Mouse (Mus musculus) embryonic facial prominence, embryonic 11.5 days (tissue): ENCODE data around the gene Hectd4. TPM values are rescaled to one million over a fixed set of nuclear protein-coding genes. Genes with fewer than 3 reads are reported as not detected.
"Not testable (repeated sequence)": the region's sequence is repeated elsewhere in the genome, so short reads cannot be mapped to it uniquely, and the experiment has no call there.

Experiments
- ATAC-seq: fragments of 200-750 bp; cut with Nextera tagmentation; replicated peaks from 2 replicates; pipeline ENCODE4 v1.8.0; 2017; ENCODE audit warnings: low read depth; ENCODE audit not compliant: insufficient number of reproducible peaks, low FRiP score, low TSS enrichment
- DNase-seq: peaks from one replicate; pipeline ENCODE4 v3.0.0-alpha.2; 2015; ENCODE audit warnings: low spot score
- H3K27ac ChIP-seq: fragments of 300-500 bp; sonication (generic); replicated peaks from 2 replicates; pipeline ENCODE4 v1.5.1; 2014; ENCODE audit warnings: mild to moderate bottlenecking, low read depth, low read length, control low read depth
- H3K27me3 ChIP-seq: fragments of 300-500 bp; sonication (generic); 2 replicates; pipeline ENCODE4 v1.6.1; 2014; ENCODE audit warnings: mild to moderate bottlenecking, low read length, moderate library complexity, mixed read lengths; ENCODE audit not compliant: control insufficient read depth, insufficient read depth
- H3K36me3 ChIP-seq: fragments of 300-500 bp; sonication (generic); replicated peaks from 2 replicates; pipeline ENCODE4 v1.6.1; 2014; ENCODE audit warnings: low read depth, mild to moderate bottlenecking, low read length, moderate library complexity, mixed read lengths; ENCODE audit not compliant: control insufficient read depth, insufficient read depth
- H3K4me1 ChIP-seq: fragments of 300-500 bp; sonication (generic); 2 replicates; pipeline ENCODE4 v1.6.1; 2014; ENCODE audit warnings: low read length, mixed read lengths; ENCODE audit not compliant: control insufficient read depth, insufficient read depth
- H3K4me2 ChIP-seq: fragments of 300-500 bp; sonication (generic); 2 replicates; pipeline ENCODE4 v1.6.1; 2014; ENCODE audit warnings: low read depth, mild to moderate bottlenecking, control low read depth, low read length, moderate library complexity
- H3K4me3 ChIP-seq: fragments of 300-500 bp; sonication (generic); 2 replicates; pipeline ENCODE4 v1.5.1; 2014; ENCODE audit warnings: low read depth, low read length, control low read depth
- H3K9ac ChIP-seq: fragments of 300-500 bp; sonication (generic); replicated peaks from 2 replicates; pipeline ENCODE4 v1.6.1; 2014; ENCODE audit warnings: mild to moderate bottlenecking, control low read depth, low read length
- H3K9me3 ChIP-seq: fragments of 300-500 bp; sonication (generic); replicated peaks from 2 replicates; pipeline ENCODE4 v1.6.1; 2016; ENCODE audit warnings: mild to moderate bottlenecking, low read length, inconsistent platforms, mixed read lengths; ENCODE audit not compliant: control insufficient read depth
- WGBS: fragments of 180-500 bp; shearing (Covaris S2); extraction: QIAGEN DNeasy Blood & Tissue Kit; methylation state at CpG from one replicate; pipeline ENCODE4 v1.1.7; 2014; 5-methylcytosine and 5-hydroxymethylcytosine counted together
- polyA plus RNA-seq: library from polyadenylated mRNA; unstranded; fragments of >200 nt; fragmentation: Nextera tagmentation; extraction: Ambion mirVana; gene quantifications from 2 replicates; pipeline ENCODE4 v1.2.1, GENCODE M21; 2014

Gene Hectd4
- polyA plus RNA-seq, 1 experiment from 2014 or later: 5.7 TPM

DNA sequence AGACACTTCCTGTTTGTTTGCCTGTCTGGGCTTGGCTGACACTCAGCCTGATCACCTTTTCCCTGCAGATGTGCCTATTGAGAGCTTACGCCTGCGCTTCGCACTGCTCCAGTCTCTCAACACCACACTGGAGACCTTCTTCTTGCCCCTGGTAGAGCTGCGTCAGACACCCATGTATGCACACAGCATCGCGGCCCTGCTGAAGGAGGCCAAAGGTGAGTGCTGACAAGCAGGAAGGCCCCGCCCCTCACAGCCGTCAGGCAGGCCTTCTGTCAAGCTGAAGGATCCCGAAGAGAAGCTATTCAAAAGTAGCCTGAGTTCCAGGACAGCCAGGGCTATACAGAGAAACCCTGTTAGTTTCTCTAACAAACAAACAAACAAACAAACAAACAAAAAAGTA lies 139.2 kb downstream of the Hectd4 start:
- no peak for ATAC-seq
- WGBS: 67% methylated on average over 9 of the region's 9 CpGs
- Histone ChIP-seq H3K9ac (no peak overlapping the region), H3K4me1 (no peaks in the 10 kb centered on the region), H3K4me2 (no peak overlapping the region), H3K4me3 (no peak overlapping the region), H3K9me3 (no peaks in the 10 kb centered on the region), H3K27me3 (no peaks in the 10 kb centered on the region), H3K27ac (no peak overlapping the region), H3K36me3 (peaks cover 11% of the 10 kb centered on the region)
- DNase-seq: no peak

DNA sequence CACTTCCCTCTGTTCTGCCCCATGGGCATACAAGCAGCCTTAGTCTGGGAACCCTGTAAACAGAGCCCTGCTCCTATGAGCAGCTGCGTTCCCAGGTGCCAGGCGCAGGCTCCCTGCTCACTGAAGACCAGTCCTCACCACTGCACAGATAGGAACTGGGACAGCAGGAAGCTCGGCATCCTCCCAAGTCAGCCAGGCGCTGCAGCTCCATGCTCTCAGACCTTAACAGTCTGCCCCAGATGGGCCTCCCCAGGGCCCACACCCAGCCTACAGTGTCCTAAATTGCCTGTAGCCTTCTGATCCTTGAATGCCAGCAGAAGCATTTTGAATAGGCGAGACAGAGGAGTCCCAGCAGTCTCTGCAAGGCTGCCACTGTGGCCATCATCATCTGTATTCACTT lies 141.7 kb downstream of the Hectd4 start:
- Histone ChIP-seq H3K9me3 (no peaks in the 10 kb centered on the region), H3K4me3 (no peak overlapping the region), H3K9ac (no peak overlapping the region), H3K4me1 (no peaks in the 10 kb centered on the region), H3K36me3 (peaks cover 10% of the 10 kb centered on the region), H3K27ac (no peak overlapping the region), H3K27me3 (no peaks in the 10 kb centered on the region), H3K4me2 (no peak overlapping the region)
- ATAC-seq: no peak
- no peak for DNase-seq
- 86% methylated on average over 5 of the region's 5 CpGs for WGBS

DNA sequence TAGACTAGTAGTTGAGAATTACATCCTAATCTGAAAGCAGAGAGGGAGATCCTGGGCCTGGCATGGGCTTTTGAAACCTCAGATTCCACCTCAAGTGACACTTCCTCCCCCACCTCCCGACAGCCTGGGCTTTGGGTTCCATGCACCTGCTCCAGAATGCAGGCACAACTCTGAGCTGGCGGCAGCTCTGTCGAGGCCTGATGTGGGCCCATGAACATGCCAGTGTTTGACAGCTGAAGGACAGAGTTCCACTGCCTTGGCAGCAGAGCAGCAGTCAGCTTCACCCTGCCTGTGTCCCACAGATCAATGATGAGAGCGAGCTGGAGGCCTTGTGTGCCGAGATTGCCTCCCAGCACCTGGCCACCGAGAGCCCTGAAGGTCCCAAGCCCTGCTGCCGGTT lies 143.4 kb downstream of the Hectd4 start:
- no peak for ATAC-seq
- Histone ChIP-seq H3K4me2 (no peak overlapping the region), H3K9ac (no peak overlapping the region), H3K4me3 (no peak overlapping the region), H3K27me3 (no peaks in the 10 kb centered on the region), H3K4me1 (no peaks in the 10 kb centered on the region), H3K9me3 (no peaks in the 10 kb centered on the region), H3K36me3 (peaks cover 10% of the 10 kb centered on the region), H3K27ac (no peak overlapping the region)
- no peak for DNase-seq
- WGBS: 84% methylated on average over 7 of the region's 7 CpGs

DNA sequence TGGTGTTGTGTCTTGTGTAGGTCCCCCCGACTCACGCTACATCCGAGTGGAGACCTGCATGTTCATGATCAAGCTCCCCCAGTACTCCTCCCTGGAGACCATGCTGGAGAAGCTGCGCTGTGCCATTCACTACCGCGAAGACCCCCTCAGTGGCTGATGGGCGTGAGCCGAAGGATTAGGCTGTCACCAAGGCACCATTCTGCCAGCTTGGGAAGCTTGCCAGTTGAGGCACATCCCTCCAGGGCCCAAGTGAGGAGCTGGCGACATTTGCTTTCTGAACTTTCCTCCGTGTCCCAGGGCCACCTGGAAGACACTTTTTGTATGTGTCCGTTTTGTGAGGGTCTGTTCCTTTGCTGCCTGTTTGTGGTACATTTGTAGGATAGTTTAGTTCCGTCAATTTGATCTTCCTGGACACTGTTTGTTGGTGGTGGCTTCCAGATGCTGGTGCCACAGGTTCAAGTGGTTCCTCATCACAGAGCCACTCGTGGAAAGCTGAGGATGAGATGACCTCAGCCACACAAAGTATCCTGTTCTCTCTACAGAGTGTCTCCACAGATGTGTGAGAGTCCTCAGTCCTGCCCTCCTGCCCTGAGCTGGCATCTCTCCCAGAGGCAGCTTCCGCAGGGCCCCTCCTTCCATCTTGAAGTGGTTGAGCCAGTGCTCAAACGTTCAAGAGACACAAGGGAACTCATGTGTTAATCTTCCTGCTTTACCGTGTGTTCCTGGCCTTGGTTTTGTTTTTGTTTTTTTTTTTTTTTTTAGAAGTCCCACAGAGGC lies 146.6 kb downstream of the Hectd4 start:
- no peaks in the 10 kb centered on the region for H3K9me3 ChIP-seq
- no peak overlapping the region for H3K27ac ChIP-seq
- H3K9ac ChIP-seq: no peak overlapping the region
- no peak for ATAC-seq
- H3K4me1 ChIP-seq: no peaks in the 10 kb centered on the region
- no peak overlapping the region for H3K4me2 ChIP-seq
- no peak for DNase-seq
- no peak overlapping the region for H3K4me3 ChIP-seq
- H3K27me3 ChIP-seq: no peaks in the 10 kb centered on the region
- WGBS: 80% methylated on average over 16 of the region's 16 CpGs
- H3K36me3 ChIP-seq: peaks cover 7% of the 10 kb centered on the region

DNA sequence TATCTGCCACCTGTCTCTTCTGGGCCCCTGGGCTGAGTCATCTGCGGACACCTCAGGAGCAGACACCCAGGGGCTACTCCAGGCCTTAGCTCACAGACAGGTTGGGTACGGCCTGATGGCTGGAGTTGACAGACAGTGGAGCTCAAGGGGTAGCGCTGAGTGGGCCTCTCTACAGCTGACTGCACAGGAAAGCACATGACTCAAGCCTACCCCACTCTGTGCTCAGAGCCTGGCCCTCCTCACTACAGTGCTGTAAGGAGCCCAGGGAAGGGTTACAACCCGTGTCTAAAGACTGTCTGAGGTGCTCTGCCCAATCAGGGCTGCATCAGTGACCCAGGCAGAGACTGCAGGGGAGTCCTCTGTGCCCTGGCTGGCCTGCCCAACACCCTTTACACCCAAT lies 147.2 kb downstream of the Hectd4 start:
- Histone ChIP-seq H3K4me1 (no peaks in the 10 kb centered on the region), H3K9ac (no peak overlapping the region), H3K27me3 (no peaks in the 10 kb centered on the region), H3K4me2 (no peak overlapping the region), H3K27ac (no peak overlapping the region), H3K36me3 (peaks cover 4% of the 10 kb centered on the region), H3K9me3 (no peaks in the 10 kb centered on the region), H3K4me3 (no peak overlapping the region)
- DNase-seq (no peak), ATAC-seq (0 out of 2 replicates have a peak, but pooled peaks have one; percentile 16)
- WGBS: 89% methylated on average over 4 of the region's 4 CpGs

DNA sequence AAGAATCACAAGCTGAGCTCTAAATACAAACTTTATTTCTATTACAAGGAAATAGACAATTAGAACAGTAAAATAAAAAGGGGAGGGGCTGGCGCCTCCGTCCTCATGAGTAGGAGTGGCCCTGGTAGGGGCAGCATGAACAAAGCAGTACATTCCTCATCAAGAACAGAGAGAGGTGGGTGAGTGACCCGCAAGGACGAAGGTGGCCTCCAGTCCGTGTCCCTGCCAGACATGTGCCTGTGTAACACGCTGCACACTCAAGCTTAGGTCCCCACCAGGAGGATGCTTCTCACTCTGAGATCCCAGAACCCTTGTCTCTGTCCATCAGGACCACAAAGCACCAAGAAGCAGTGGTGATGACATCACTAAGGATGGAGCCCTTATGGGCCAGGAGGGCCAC lies 151.7 kb downstream of the Hectd4 start:
- Histone ChIP-seq H3K36me3 (peaks cover 2% of the 10 kb centered on the region), H3K9ac (no peak overlapping the region), H3K4me2 (no peak overlapping the region), H3K9me3 (no peaks in the 10 kb centered on the region), H3K27me3 (no peaks in the 10 kb centered on the region), H3K4me1 (no peaks in the 10 kb centered on the region), H3K4me3 (no peak overlapping the region), H3K27ac (no peak overlapping the region)
- 89% methylated on average over 6 of the region's 6 CpGs for WGBS
- DNase-seq: no peak
- ATAC-seq: no peak

DNA sequence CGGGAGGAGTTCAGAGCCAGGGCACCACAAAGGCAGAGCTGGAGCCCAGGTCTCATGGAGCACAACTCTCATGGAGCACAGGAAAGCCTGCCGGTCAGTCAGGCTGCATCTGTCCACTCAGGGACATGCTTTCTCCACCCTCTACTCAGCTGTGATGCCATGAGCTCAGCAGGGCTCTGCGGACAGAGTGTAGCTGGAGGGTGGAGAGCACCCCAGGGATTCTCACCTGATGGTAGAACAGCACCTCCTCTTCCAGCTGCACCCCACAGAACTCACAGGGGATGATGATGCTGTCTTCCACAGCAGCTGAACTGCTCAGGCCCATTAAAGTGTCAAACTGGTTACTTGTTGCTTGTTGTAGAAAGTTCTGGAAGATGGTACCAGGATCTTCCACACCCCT lies 154.8 kb downstream of the Hectd4 start:
- ATAC-seq: no peak
- DNase-seq: no peak
- Histone ChIP-seq H3K36me3 (peaks cover 9% of the 10 kb centered on the region; the same call in 1 of the 2 replicates), H3K9me3 (no peaks in the 10 kb centered on the region), H3K4me1 (no peaks in the 10 kb centered on the region), H3K9ac (no peak overlapping the region), H3K27me3 (no peaks in the 10 kb centered on the region), H3K27ac (no peak overlapping the region), H3K4me2 (no peak overlapping the region), H3K4me3 (no peak overlapping the region)
- 84% methylated on average over 3 of the region's 3 CpGs for WGBS

DNA sequence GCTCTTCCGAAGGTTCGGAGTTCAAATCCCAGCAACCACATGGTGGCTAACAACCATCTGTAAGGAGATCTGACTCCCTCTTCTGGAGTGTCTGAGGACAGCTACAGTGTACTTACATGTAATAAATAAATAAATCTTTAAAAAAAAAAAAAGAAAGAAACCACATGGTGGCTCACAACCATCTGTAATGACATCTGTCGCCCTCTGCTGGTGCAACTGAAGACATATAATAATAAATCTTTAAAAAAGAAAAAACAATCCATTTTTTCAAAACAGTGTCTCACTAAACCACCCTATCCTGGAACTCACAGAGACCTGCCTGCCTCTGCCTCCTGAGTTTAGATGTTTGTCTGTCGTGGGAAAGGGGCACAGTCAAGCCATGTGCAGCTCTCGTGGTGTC lies 157.0 kb downstream of the Hectd4 start:
- not testable (repeated sequence) for H3K4me1 ChIP-seq, H3K27me3 ChIP-seq, H3K27ac ChIP-seq, H3K9ac ChIP-seq, H3K4me2 ChIP-seq, H3K4me3 ChIP-seq, ATAC-seq, H3K9me3 ChIP-seq
- DNase-seq: peak; percentile 39
- WGBS: 74% methylated on average over 5 of the region's 5 CpGs
- H3K36me3 ChIP-seq: peaks cover 12% of the 10 kb centered on the region
